Mouse (Mus musculus): Measurements from ENCODE around the gene Ccdc85b. TPM values are rescaled to one million over a fixed set of nuclear protein-coding genes. Genes with fewer than 3 reads are reported as not detected.

The Ccdc85b gene
- total RNA-seq, 1 experiment from 2014 or later: 2.3 TPM

DNA sequence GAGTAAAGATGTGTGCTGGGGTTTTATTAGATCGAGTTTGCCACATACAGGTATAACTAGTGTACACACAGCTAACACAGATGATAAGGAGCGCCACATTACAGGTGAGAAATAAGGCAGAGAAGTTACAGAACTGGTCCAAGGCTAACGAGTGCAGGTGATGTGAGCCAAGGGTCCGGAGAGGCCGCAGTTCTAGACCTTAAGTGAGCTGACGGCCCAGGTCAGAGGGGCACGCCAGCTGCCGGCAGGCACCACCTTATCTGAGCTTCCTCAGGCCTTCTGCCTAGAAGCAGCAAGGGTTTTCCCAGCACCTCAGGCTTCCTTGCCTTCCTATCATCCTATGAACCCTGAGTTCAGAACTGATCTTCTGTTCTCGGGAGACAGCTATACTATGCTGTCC lies 38.1 kb downstream of the Ccdc85b start:
- no peak for ATAC-seq (replicated peaks in 1 of 2; ENCODE audit: insufficient read depth in 1 of 2, low FRiP score in 2 of 2, low TSS enrichment in 1 of 2, low read depth in 1 of 2, poor library complexity in 2 of 2, severe bottlenecking in 2 of 2)

DNA sequence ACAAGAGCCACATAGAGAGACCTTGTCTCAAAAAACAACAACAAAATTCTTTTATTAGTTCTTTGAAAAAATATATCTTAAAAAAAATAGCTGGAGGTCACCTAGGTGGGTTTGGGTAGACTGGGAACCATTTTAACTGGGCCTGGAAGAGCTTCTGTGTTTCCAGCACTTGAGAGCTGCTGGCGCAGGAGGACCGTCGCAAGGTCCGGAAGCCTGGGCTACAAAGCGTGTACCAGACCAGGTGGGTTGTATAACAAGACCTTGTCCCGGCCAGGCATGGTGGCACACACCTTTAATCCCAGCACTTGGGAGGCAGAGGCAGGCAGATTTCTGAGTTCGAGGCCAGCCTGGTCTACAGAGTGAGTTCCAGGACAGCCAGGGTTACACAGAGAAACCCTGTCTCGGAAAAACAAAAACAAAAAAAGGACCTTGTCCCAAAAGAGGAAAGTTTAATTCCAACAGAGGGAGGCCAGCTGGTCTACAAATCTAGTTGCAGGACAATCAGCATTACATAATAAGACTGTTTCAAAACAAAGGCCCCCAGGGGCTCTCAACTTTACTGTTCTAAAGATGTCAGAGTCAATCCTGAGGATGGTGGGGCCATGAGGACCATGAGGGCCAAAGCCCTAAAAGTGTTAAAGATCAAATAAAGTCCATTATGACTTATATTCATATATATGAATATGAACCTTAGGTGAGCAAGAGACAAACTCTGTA lies 38.8 kb downstream of the Ccdc85b start:
- no peak for ATAC-seq (replicated peaks in 1 of 2; ENCODE audit: insufficient read depth in 1 of 2, low FRiP score in 2 of 2, low TSS enrichment in 1 of 2, low read depth in 1 of 2, poor library complexity in 2 of 2, severe bottlenecking in 2 of 2)

DNA sequence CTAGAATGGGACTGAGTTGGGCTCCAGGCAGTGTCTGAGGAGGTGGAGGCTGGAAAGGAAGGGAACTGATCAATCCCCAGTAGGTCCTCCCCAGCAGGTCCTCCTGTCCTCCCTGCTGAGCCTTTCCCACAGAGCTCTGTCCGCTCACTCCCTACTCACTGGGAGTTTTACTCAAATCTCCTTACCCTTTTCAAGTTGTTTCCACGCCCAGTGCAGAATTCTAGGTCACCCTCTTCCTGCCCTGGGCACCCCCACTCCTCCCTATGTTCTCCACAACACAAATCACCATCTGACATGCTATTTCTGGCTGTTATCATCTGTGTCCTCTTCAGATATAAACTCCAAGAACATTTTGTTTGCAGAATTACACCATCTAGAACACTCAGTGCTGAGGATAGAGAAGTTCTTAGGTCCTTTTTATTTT lies 43.1 kb downstream of the Ccdc85b start:
- ATAC-seq (replicated peaks in 1 of 2; ENCODE audit: insufficient read depth in 1 of 2, low FRiP score in 2 of 2, low TSS enrichment in 1 of 2, low read depth in 1 of 2, poor library complexity in 2 of 2, severe bottlenecking in 2 of 2): no peak

DNA sequence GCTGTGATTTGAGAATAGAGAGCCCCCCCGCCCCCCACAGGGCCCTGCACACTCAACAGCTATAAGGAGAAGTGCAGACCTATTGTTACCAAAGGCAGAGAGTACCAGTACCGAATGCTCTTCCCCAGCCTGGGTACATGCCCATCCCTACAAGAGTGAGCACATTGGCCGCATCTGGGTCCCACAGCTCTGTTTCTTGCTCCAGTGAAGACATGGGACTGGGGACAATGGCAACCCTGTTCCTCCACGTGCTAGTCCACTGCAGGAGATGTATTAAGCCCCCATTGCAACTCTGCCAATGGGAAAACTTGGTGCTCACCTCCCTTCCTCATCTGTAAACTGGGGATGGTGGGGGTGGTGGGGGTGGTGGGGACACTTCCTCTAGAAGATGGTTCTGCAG lies 43.9 kb downstream of the Ccdc85b start:
- no peak for ATAC-seq (replicated peaks in 1 of 2; ENCODE audit: insufficient read depth in 1 of 2, low FRiP score in 2 of 2, low TSS enrichment in 1 of 2, low read depth in 1 of 2, poor library complexity in 2 of 2, severe bottlenecking in 2 of 2)

DNA sequence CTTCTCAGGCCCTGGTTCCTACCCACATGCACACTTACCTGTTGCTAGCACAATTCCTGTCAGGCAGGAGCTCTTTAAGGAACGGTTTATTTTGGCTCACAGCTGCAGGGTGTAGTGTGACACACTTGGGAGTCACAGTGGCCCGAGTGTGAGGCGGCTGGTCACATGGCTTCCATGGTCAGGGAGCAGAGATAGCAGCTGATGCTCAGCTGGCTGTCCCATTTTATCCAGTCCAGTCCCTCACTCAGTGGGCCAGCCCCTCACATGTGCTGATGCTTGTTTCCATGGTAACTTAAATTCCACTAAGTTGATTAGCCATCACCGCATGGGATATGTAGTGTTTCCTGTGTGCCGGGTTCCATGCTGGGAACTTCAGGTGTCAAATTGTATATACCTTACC lies 45.7 kb downstream of the Ccdc85b start:
- no peak for ATAC-seq (replicated peaks in 1 of 2; ENCODE audit: insufficient read depth in 1 of 2, low FRiP score in 2 of 2, low TSS enrichment in 1 of 2, low read depth in 1 of 2, poor library complexity in 2 of 2, severe bottlenecking in 2 of 2)

DNA sequence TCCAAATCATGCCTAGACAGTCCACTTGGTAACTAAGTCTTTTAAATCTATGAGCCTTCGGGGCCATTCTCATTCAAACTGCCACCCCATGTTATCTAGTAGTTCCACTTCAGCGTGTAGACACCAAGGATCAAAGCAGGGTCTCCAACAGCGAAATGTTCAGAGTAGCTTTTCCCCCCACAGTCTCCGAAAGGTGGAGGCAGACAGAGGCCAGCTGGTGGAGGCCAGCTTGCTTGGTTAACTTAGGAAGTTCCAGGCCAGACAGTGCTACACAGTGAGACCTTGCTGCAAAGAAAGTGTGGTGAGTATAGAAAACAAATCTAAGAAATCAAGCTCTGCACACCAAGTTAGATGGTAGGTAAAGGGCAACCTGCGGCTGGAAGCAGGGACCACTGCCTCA lies 47.1 kb downstream of the Ccdc85b start:
- no peak for ATAC-seq (replicated peaks in 1 of 2; ENCODE audit: insufficient read depth in 1 of 2, low FRiP score in 2 of 2, low TSS enrichment in 1 of 2, low read depth in 1 of 2, poor library complexity in 2 of 2, severe bottlenecking in 2 of 2)

DNA sequence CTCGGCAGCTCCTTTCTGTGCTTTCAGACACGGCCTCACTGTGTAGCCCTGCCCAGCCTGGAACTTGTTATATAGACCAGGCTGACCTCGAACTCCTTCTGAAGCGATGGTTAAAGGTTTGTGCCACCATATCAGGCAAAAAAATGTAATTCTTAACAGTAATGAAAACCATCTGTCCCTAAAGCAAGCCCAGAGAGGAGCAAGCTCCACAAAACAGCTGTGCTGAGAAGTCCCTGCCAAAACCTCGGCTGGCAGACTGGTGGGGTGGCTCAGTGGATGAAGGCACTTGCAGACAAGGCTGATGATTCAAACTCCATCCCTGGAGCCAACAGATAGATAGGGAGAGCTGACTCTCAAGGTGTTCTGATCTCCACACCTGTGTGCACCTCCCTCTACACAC lies 48.6 kb downstream of the Ccdc85b start:
- no peak for ATAC-seq (replicated peaks in 1 of 2; ENCODE audit: insufficient read depth in 1 of 2, low FRiP score in 2 of 2, low TSS enrichment in 1 of 2, low read depth in 1 of 2, poor library complexity in 2 of 2, severe bottlenecking in 2 of 2)

DNA sequence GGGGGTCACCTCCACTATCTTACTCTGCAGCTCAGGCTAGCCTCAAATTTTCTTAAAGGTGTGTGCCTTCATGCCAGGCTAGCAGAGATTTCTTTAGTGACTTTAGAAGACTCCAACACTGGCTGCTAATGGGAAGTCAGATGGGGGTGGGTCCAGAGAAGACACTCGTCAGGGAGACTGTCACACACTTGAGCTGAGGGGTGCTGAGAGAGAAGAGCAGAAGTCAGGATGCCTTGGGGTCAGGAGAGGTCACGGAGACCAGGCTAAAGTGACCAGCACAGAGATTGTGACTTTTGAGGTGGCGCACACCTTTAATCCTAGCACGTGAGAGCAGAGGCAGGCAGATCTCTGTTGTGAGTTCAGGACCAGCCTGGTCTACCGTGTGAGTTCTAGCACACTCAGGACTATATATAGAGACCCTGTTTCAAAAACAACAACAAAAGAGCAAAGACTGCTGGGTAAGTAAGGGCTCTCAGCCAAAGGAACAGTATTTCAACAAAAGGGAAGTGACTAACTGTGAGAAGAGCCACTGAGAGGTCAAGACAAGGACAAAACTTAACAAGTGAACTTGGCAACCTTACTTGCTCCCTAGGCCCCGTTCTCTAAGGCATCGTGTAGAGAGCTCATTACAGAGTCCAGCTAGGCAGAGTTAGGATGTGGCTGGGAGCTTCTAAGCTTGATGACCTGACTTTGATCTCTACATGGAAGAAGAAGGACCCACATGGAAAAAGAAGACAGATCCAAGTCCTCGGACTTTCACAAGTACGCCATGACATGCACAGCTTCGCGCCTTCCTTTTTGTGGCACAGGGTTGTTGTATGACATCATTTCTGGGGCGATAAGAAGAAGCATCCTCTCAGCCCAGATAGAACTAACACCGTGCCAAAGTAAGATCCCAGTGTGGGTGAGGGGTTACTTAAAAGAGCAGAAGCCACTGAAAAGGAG lies 49.4 kb downstream of the Ccdc85b start:
- peak; percentile 8 to 26; a peak in 2 of 4 replicates for ATAC-seq (replicated peaks in 1 of 2; ENCODE audit: insufficient read depth in 1 of 2, low FRiP score in 2 of 2, low TSS enrichment in 1 of 2, low read depth in 1 of 2, poor library complexity in 2 of 2, severe bottlenecking in 2 of 2)

DNA sequence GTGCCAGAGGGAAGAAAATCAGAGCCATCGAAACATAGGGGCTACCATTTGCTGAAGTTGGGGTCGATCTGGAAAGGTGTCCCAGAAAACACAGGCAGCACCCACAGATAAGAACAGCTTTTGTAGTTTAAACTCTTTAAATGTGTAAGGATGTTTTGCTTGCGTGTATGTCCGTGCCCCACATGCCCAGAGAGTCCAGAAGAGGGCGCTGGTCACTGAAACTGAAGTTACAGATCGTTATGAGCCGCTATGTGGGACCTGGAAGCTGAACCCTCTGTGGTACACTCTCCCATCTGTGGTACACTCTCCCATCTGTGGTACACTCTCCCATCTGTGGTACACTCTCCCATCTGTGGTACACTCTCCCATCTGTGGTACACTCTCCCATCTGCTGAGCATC lies 50.6 kb downstream of the Ccdc85b start:
- peak; percentile 60 to 67; a peak in 3 of 4 replicates for ATAC-seq (replicated peaks in 1 of 2; ENCODE audit: insufficient read depth in 1 of 2, low FRiP score in 2 of 2, low TSS enrichment in 1 of 2, low read depth in 1 of 2, poor library complexity in 2 of 2, severe bottlenecking in 2 of 2)

DNA sequence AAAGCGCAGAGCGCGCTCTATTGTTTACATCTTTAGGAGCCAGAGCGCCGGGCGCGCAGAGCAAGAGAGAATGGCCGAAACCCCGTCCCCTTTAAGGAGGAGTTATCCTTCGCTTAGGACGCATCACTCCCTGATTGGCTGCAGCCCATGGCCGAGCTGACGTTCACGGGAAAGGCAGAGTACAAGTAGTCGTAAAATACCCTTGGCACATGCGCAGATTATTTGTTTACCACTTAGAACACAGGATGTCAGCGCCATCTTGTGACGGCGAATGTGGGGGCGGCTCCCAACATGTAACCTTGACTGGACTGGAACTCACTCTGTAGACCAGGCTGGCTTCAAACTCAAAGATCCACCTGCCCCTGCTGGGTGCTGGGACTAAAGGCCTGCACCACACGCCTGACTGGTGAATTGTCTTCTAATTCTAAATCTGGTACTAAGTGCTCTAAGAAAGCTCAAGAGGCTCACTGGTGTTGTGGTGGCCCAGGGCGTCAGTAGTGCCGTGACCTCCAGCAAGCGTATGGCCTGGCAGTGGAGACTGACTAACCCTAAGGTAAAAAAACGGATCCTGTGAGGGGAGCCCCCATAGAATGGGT lies 51.1 kb downstream of the Ccdc85b start:
- peak; percentile 54 to 60 for ATAC-seq (replicated peaks in 1 of 2; ENCODE audit: insufficient read depth in 1 of 2, low FRiP score in 2 of 2, low TSS enrichment in 1 of 2, low read depth in 1 of 2, poor library complexity in 2 of 2, severe bottlenecking in 2 of 2)

DNA sequence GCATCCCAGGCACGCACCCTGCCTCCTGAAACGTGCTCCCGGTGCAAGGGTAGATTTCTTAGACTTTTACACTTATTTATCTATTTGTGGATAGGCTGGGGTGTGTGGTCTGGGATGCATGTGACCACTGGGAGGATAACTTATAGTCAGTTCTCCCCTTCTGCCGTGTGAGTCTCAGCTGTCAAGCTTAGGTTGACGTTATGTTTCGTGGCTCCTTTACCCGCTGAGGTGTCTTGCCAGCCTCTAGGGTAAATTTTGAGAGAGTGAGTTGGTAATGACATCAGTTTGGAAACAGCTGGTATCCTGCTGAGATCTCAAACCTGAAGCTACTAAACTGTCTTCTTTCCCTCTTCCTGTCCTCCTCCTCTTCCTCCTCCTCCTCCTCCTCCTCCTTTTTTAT lies 51.8 kb downstream of the Ccdc85b start:
- ATAC-seq (replicated peaks in 1 of 2; ENCODE audit: insufficient read depth in 1 of 2, low FRiP score in 2 of 2, low TSS enrichment in 1 of 2, low read depth in 1 of 2, poor library complexity in 2 of 2, severe bottlenecking in 2 of 2): 0 out of 4 replicates have a peak, but pooled peaks of 1 of the 2 experiments have one; percentile 44

Other genes starting within 250 kb of the Ccdc85b start
- gene Pacs1, start 184.8 kb downstream of the Ccdc85b start, total RNA-seq (2017): 17.3 and 23.4 TPM in 2 replicates
- gene Sf3b2, start 162.4 kb downstream of the Ccdc85b start, total RNA-seq (2017): 262 and 325 TPM in 2 replicates
- not detected in 2 replicates for gene Gal3st3, start 159.6 kb downstream of the Ccdc85b start, total RNA-seq (2017)
- gene Catsper1, start 122.2 kb downstream of the Ccdc85b start, total RNA-seq (2017): not detected in 2 replicates
- 0.45 TPM in 1 of 2 replicates, not detected in the other for gene Cst6, start 108.3 kb downstream of the Ccdc85b start, total RNA-seq (2017)
- gene Eif1ad, start 91.2 kb downstream of the Ccdc85b start, total RNA-seq (2017): 38.1 and 49.7 TPM in 2 replicates
- 43.0 and 51.5 TPM in 2 replicates for gene Banf1, start 90.7 kb downstream of the Ccdc85b start, total RNA-seq (2017)
- gene Sart1, start 69.2 kb downstream of the Ccdc85b start, total RNA-seq (2017): 75.2 and 88.4 TPM in 2 replicates
- gene Tsga10ip, start 55.4 kb downstream of the Ccdc85b start, total RNA-seq (2017): 0.30 TPM in 1 of 2 replicates, not detected in the other
- 107 and 122 TPM in 2 replicates for gene Drap1, start 32.9 kb downstream of the Ccdc85b start, total RNA-seq (2017)
- gene AI837181, start 32.8 kb downstream of the Ccdc85b start, total RNA-seq (2017): 14.3 and 15.6 TPM in 2 replicates
- 1.3 and 4.2 TPM in 2 replicates for gene Fosl1, start 10.3 kb downstream of the Ccdc85b start, total RNA-seq (2017)
- 128 and 159 TPM in 2 replicates for gene Fibp, start 2.7 kb upstream of the Ccdc85b start, total RNA-seq (2017)
- 8.1 and 20.7 TPM in 2 replicates for gene Ctsw, start 10.6 kb upstream of the Ccdc85b start, total RNA-seq (2017)
- 1.2 TPM in 1 of 2 replicates, not detected in the other for gene Efemp2, start 16.1 kb upstream of the Ccdc85b start, total RNA-seq (2017)
- gene Mus81, start 30.5 kb upstream of the Ccdc85b start, total RNA-seq (2017): 7.9 and 12.0 TPM in 2 replicates
- gene Cfl1, start 32.6 kb upstream of the Ccdc85b start, total RNA-seq (2017): 878 and 953 TPM in 2 replicates
- 0.69 and 2.8 TPM in 2 replicates for gene 1700020D05Rik, start 45.9 kb upstream of the Ccdc85b start, total RNA-seq (2017)
- gene Snx32, start 52.6 kb upstream of the Ccdc85b start, total RNA-seq (2017): 3.2 and 4.4 TPM in 2 replicates
- not detected in 2 replicates for gene Ovol1, start 102.8 kb upstream of the Ccdc85b start, total RNA-seq (2017)
- gene Ap5b1, start 110.1 kb upstream of the Ccdc85b start, total RNA-seq (2017): 6.5 and 6.8 TPM in 2 replicates
- gene Rnaseh2c, start 144.0 kb upstream of the Ccdc85b start, total RNA-seq (2017): 47.9 and 73.0 TPM in 2 replicates
- gene Kat5, start 152.3 kb upstream of the Ccdc85b start, total RNA-seq (2017): 67.9 and 88.5 TPM in 2 replicates
- 44.7 and 74.6 TPM in 2 replicates for gene Rela, start 179.6 kb upstream of the Ccdc85b start, total RNA-seq (2017)
- gene Sipa1, start 205.8 kb upstream of the Ccdc85b start, total RNA-seq (2017): 33.0 and 33.8 TPM in 2 replicates
- 23.9 and 34.3 TPM in 2 replicates for gene Map3k11, start 230.8 kb upstream of the Ccdc85b start, total RNA-seq (2017)
- gene Pcnx3, start 231.0 kb upstream of the Ccdc85b start, total RNA-seq (2017): 21.0 and 21.2 TPM in 2 replicates
- 0.75 TPM in 1 of 2 replicates, not detected in the other for gene Kcnk7, start 246.5 kb upstream of the Ccdc85b start, total RNA-seq (2017)

All from hematopoietic stem cell, adult 5-6 weeks (primary cell).